Mouse (Mus musculus): ENCODE measurements at regions not wholly inside any gene's neighbourhood (a gene's known extent, or its start where the extent isn't known, plus 50 kb on each side); places are given as distances from the start of the nearest gene placed in this dataset.

- in situ Hi-C loops (cut with MboI; ENCODE audit: low pct_unique_long_range_greater_than_20kb), result no loop called here
- CTCF ChIA-PET, result no interaction called here
- ATAC-seq, result no peak
- no peak for TF ChIP-seq CTCF (IDR thresholded peaks at IDR 0.05)
- DNase-seq (ENCODE audit: low read depth, low spot score), result no peak
- no peaks in the 10 kb centered on the region for H3K27me3 ChIP-seq
- POLR2A ChIA-PET, result no interaction called here
These were observed 152.3 kb downstream of the Gsdmc2 start for GRCm38 (mm10) chr15:63692491-63693295.

- TF ChIP-seq CTCF (IDR thresholded peaks at IDR 0.05), result no peak
- ATAC-seq (no peak), DNase-seq (ENCODE audit: low read depth, low spot score) (no peak)
- ChIA-PET CTCF (no interaction called here), POLR2A (interaction anchor here (0.6 kb wide), 1 partner anchor 31 kb away, joined by 3 read pairs; no protein-coding TSS in a partner anchor)
- H3K27me3 ChIP-seq, result no peaks in the 10 kb centered on the region
- in situ Hi-C loops (cut with MboI; ENCODE audit: low pct_unique_long_range_greater_than_20kb), result no loop called here
These were observed 155.0 kb downstream of the Gsdmc2 start for GRCm38 (mm10) chr15:63689788-63690575.

GRCm38 (mm10) chr15:63687852-63688251 is 157.1 kb downstream of the Gsdmc2 start:
- POLR2A ChIA-PET, result no interaction called here
- in situ Hi-C loops (cut with MboI; ENCODE audit: low pct_unique_long_range_greater_than_20kb), result no loop called here

GRCm38 (mm10) chr15:63686954-63687562 is 157.9 kb downstream of the Gsdmc2 start:
- in situ Hi-C loops (cut with MboI; ENCODE audit: low pct_unique_long_range_greater_than_20kb), result no loop called here

More at GRCm38 (mm10) chr15:63687852-63688251, 157.1 kb downstream of the Gsdmc2 start:
- ATAC-seq, result no peak
- DNase-seq (ENCODE audit: low read depth, low spot score), result no peak
- no peaks in the 10 kb centered on the region for H3K27me3 ChIP-seq
- CTCF ChIA-PET, result interaction anchor here (1.3 kb wide), 1 partner anchor 29 kb away, joined by 3 read pairs; no protein-coding TSS in a partner anchor
- no peak for TF ChIP-seq CTCF (IDR thresholded peaks at IDR 0.05)

GRCm38 (mm10) chr15:63679984-63680925 is 164.7 kb downstream of the Gsdmc2 start:
- no peak for TF ChIP-seq CTCF (IDR thresholded peaks at IDR 0.05)
- ATAC-seq, result no peak
- ChIA-PET CTCF (interaction anchor here (0.8 to 1.7 kb wide), 4 partner anchors 15 to 60 kb away, joined by 3 read pairs; no protein-coding TSS in a partner anchor), POLR2A (no interaction called here)
- DNase-seq (ENCODE audit: low read depth, low spot score), result no peak
- in situ Hi-C loops (cut with MboI; ENCODE audit: low pct_unique_long_range_greater_than_20kb), result no loop called here
- no peaks in the 10 kb centered on the region for H3K27me3 ChIP-seq

More at GRCm38 (mm10) chr15:63686954-63687562, 157.9 kb downstream of the Gsdmc2 start:
- no peaks in the 10 kb centered on the region for H3K27me3 ChIP-seq
- CTCF ChIA-PET, result interaction anchor here (1.3 kb wide), 1 partner anchor 30 kb away, joined by 3 read pairs; no protein-coding TSS in a partner anchor
- ATAC-seq (no peak), DNase-seq (ENCODE audit: low read depth, low spot score) (no peak)
- POLR2A ChIA-PET, result no interaction called here
- TF ChIP-seq CTCF (IDR thresholded peaks at IDR 0.05), result no peak

DNA sequence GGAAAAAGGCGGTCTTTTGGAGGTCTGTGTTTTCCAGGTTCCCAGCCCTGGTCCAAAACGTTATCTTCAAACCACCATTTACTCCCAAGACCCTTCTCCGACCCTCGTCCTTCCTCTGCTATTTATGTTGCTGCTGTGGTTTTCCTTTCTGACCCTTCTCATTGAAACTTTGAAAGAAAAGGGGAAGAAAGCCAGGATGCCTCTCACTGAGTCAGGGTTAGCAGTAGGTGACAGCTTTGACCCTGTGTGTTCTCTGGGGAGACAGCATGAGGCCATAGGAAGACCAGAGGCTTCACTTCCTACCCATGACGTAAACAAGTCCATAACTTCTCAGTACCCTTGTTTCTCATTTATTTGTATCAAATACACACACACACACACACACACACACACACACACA is 166.1 kb downstream of the Gsdmc2 start:
- no peak for TF ChIP-seq CTCF (IDR thresholded peaks at IDR 0.05)
- POLR2A ChIA-PET, result no interaction called here

DNA sequence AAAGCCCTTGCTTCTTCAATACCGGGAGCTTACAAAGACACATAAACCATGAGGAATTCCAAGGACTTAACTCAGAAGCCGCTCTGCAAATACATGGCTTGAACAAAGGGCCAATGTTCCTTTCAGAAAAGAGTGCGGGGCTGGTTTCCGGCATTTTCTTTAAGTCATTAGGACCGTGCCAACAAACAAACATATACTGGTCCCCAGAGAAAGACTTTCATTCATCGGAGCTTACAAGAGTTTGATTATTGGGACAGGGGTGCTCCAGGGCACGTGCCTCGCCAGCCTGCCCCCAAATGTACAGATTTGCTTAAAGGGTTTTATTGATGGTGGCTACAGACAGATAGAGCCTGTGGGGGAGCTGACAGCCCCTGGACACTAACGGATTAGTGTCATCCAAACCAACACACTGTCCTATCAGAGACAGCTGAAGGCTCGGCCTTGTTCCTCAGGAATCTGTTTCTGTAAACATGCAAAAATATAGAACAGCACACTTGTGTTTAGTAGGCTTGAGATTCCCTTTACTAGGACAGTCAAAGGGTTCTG is 169.4 kb downstream of the Gsdmc2 start:
- ChIA-PET POLR2A (no interaction called here), CTCF (interaction anchor here (1.2 kb wide), 1 partner anchor 52 kb away, joined by 3 read pairs; no protein-coding TSS in a partner anchor)
- H3K27me3 ChIP-seq, result no peaks in the 10 kb centered on the region
- DNase-seq (ENCODE audit: low read depth, low spot score) (no peak), ATAC-seq (no peak)
- TF ChIP-seq CTCF (IDR thresholded peaks at IDR 0.05), result no peak
- in situ Hi-C loops (cut with MboI; ENCODE audit: low pct_unique_long_range_greater_than_20kb), result no loop called here

More for the DNA sequence above, 166.1 kb downstream of the Gsdmc2 start:
- H3K27me3 ChIP-seq, result no peaks in the 10 kb centered on the region
- no peak for DNase-seq (ENCODE audit: low read depth, low spot score)
- CTCF ChIA-PET, result no interaction called here
- no peak for ATAC-seq
- in situ Hi-C loops (cut with MboI; ENCODE audit: low pct_unique_long_range_greater_than_20kb), result no loop called here

- no peak for DNase-seq (ENCODE audit: low read depth, low spot score)
- TF ChIP-seq CTCF (IDR thresholded peaks at IDR 0.05), result peak; percentile 47
- CTCF ChIA-PET, result no interaction called here
- POLR2A ChIA-PET, result no interaction called here
- in situ Hi-C loops (cut with MboI; ENCODE audit: low pct_unique_long_range_greater_than_20kb), result no loop called here
- no peaks in the 10 kb centered on the region for H3K27me3 ChIP-seq
- no peak for ATAC-seq
These were observed 170.6 kb downstream of the Gsdmc2 start for GRCm38 (mm10) chr15:63674404-63674803.

GRCm38 (mm10) chr15:63671081-63671480 is 173.9 kb downstream of the Gsdmc2 start:
- no peak for ATAC-seq
- no peak for TF ChIP-seq CTCF (IDR thresholded peaks at IDR 0.05)
- H3K27me3 ChIP-seq, result no peaks in the 10 kb centered on the region
- in situ Hi-C loops (cut with MboI; ENCODE audit: low pct_unique_long_range_greater_than_20kb), result no loop called here
- ChIA-PET CTCF (interaction anchor here (1.4 kb wide), 1 partner anchor 28 kb away, joined by 3 read pairs; no protein-coding TSS in a partner anchor), POLR2A (no interaction called here)
- no peak for DNase-seq (ENCODE audit: low read depth, low spot score)

All from Patski (cell line).